Comparison of ENCODE assay signal across 10 mouse cellular contexts in genomic region chr6:135559501-135559907, GRCm38 (mm10).
DNase-seq lines count a peak whose midpoint lies in the region; ATAC-seq lines count a peak whose summit lies in the region.
"Had no signal": no experiment of that assay in that cellular context is flagged by ENCODE, and none has a peak within 500 bp of the region (broad histone marks: within the 10 kb centered on the region; RNA-seq: fewer than 3 reads in every experiment).

No protein-coding gene starts in this region.

- DNase-seq in 3134 (ENCODE audit: extremely low read depth, insufficient read length, low spot score), result peak; percentile 16
- DNase-seq in brain, adult 2 months (ENCODE audit: low read depth, low spot score), result peak; percentile 99
- peak; percentile 56 to 73 for DNase-seq in frontal cortex, adult 2 months (ENCODE audit: extremely low spot score in 1 of 2, low spot score in 1 of 2)
- peak; percentile 68 for DNase-seq in layer of hippocampus, adult 9-10 months (ENCODE audit: low spot score)
- DNase-seq in lung, postnatal 14 days, result peak; percentile 80
- DNase-seq in B cell, adult 2 months, result no peak
- DNase-seq: liver, embryonic 13.5 days had no signal

- 37% methylated on average over 5 of the region's 5 CpGs for WGBS in hindbrain, embryonic 13.5 days
- WGBS in stomach, embryonic 15.5 days, result 57% methylated on average over 5 of the region's 5 CpGs

- peak overlapping the region; percentile 70 for H3K27ac ChIP-seq in hindbrain, embryonic 13.5 days
- 0 out of 2 replicates have a peak overlapping the region, but pooled peaks have one; percentile 23 for H3K27ac ChIP-seq in stomach, embryonic 15.5 days
- H3K27ac ChIP-seq: liver, embryonic 13.5 days had no signal

- H3K4me2 ChIP-seq in hindbrain, embryonic 13.5 days, result no peak overlapping the region
- no peak overlapping the region for H3K4me2 ChIP-seq in stomach, embryonic 15.5 days
- H3K4me2 ChIP-seq: liver, embryonic 13.5 days had no signal

- H3K4me3 ChIP-seq in hindbrain, embryonic 13.5 days, result no peak overlapping the region
- no peak overlapping the region for H3K4me3 ChIP-seq in stomach, embryonic 15.5 days (replicated peaks)
- H3K4me3 ChIP-seq: liver, embryonic 13.5 days had no signal

- peaks cover 19% of the 10 kb centered on the region for H3K4me1 ChIP-seq in hindbrain, embryonic 13.5 days (replicated peaks)
- H3K4me1 ChIP-seq in stomach, embryonic 15.5 days, result no peaks in the 10 kb centered on the region
- H3K4me1 ChIP-seq: liver, embryonic 13.5 days had no signal

- ATAC-seq in hindbrain, embryonic 13.5 days (ENCODE audit: low FRiP score), result peak; percentile 96
- ATAC-seq in stomach, embryonic 15.5 days (ENCODE audit: insufficient read depth, low FRiP score, low read depth), result peak; percentile 93; the same call in 1 of the 2 replicates

- no peaks in the 10 kb centered on the region for H3K36me3 ChIP-seq in hindbrain, embryonic 13.5 days
- H3K36me3 ChIP-seq in stomach, embryonic 15.5 days, result no peaks in the 10 kb centered on the region
- H3K36me3 ChIP-seq: G1E; liver, embryonic 13.5 days had no signal

- H3K9me3 ChIP-seq in hindbrain, embryonic 13.5 days, result no peaks in the 10 kb centered on the region
- no peaks in the 10 kb centered on the region for H3K9me3 ChIP-seq in stomach, embryonic 15.5 days
- H3K9me3 ChIP-seq: liver, embryonic 13.5 days had no signal

- no peak overlapping the region for H3K9ac ChIP-seq in hindbrain, embryonic 13.5 days
- no peak overlapping the region for H3K9ac ChIP-seq in stomach, embryonic 15.5 days
- H3K9ac ChIP-seq: liver, embryonic 13.5 days had no signal

- no peaks in the 10 kb centered on the region for H3K27me3 ChIP-seq in hindbrain, embryonic 13.5 days
- no peaks in the 10 kb centered on the region for H3K27me3 ChIP-seq in stomach, embryonic 15.5 days (replicated peaks)
- H3K27me3 ChIP-seq: liver, embryonic 13.5 days had no signal

Comparison
In these comparisons a context has a peak if more than half of its experiments do, and no peak if none do; other contexts are left out.
1. DNase-seq: peak in 3134 (single experiment), brain, adult 2 months (single experiment), frontal cortex, adult 2 months (2 of 2), layer of hippocampus, adult 9-10 months (single experiment) and lung, postnatal 14 days (single experiment); none in B cell, adult 2 months (0 of 2).